Mouse (Mus musculus): ENCODE measurements at regions not wholly inside any gene's neighbourhood (a gene's known extent, or its start where the extent isn't known, plus 50 kb on each side); places are given as distances from the start of the nearest gene placed in this dataset.
"Not testable (repeated sequence)": the region's sequence is repeated elsewhere in the genome, so short reads cannot be mapped to it uniquely, and the experiment has no call there.

GRCm38 (mm10) chr14:37820918-37821632 is 686.0 kb upstream of the Ghitm start:
- DNase-seq (ENCODE audit: low read depth, low spot score): no peak

- DNase-seq (ENCODE audit: low read depth, low spot score): peak; percentile 24
Observed at GRCm38 (mm10) chr14:37819959-37820358, 684.9 kb upstream of the Ghitm start.

GRCm38 (mm10) chr14:37795642-37796041 is 660.6 kb upstream of the Ghitm start:
- no peak for DNase-seq (ENCODE audit: low read depth, low spot score)

- no peak for DNase-seq (ENCODE audit: low read depth, low spot score)
Observed at GRCm38 (mm10) chr14:37765729-37766128, 630.7 kb upstream of the Ghitm start.

- not testable (repeated sequence) for DNase-seq (ENCODE audit: low read depth, low spot score)
Observed at GRCm38 (mm10) chr14:37749661-37750060, 614.6 kb upstream of the Ghitm start.

- no peak for DNase-seq (ENCODE audit: low read depth, low spot score)
Observed at GRCm38 (mm10) chr14:37749162-37749561, 614.1 kb upstream of the Ghitm start.

GRCm38 (mm10) chr14:37743048-37743447 is 608.0 kb upstream of the Ghitm start:
- DNase-seq (ENCODE audit: low read depth, low spot score): no peak

GRCm38 (mm10) chr14:37742426-37742825 is 607.4 kb upstream of the Ghitm start:
- DNase-seq (ENCODE audit: low read depth, low spot score): not testable (repeated sequence)

Data from forelimb bud, embryonic 11.5 days (tissue).